Mouse (Mus musculus): ENCODE data around the gene Fmo2. TPM values are rescaled to one million over a fixed set of nuclear protein-coding genes. Genes with fewer than 3 reads are reported as not detected.

Fmo2 gene
- polyA plus RNA-seq, 1 experiment: 3.2 TPM

DNA sequence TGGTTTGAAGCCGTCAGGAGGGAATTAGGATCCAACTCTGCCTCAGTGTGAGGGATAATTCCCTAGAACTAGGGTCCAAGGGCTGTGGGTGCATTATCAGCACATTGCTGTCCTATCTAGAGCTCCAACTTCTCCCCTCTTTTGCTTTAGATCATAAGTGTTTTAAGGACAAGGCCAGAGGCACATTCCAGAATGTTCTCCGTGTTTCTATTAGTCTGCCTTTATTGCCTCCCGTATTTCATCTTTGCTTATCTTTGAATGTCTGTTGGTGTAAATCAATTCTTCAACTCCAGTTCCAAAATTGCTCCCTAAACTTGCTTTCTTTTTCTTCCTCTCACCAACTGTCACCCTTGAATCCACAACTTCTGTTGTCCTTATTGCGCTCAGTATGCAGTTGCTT lies 33.9 kb upstream of the Fmo2 start:
- Histone ChIP-seq H3K4me1 (ENCODE audit: control insufficient read depth, insufficient read depth, low read length) (peaks cover 3% of the 10 kb centered on the region), H3K4me3 (ENCODE audit: insufficient read depth, low read length) (no peak overlapping the region), H3K27ac (ENCODE audit: insufficient read depth, low read length) (no peak overlapping the region)
- TF ChIP-seq CTCF (IDR thresholded peaks at IDR 0.05; ENCODE audit: extremely low read depth, insufficient read depth, low read length): no peak
- TF ChIP-seq POLR2A (IDR thresholded peaks at IDR 0.05; ENCODE audit: extremely low read depth, insufficient read depth, low read length): no peak

DNA sequence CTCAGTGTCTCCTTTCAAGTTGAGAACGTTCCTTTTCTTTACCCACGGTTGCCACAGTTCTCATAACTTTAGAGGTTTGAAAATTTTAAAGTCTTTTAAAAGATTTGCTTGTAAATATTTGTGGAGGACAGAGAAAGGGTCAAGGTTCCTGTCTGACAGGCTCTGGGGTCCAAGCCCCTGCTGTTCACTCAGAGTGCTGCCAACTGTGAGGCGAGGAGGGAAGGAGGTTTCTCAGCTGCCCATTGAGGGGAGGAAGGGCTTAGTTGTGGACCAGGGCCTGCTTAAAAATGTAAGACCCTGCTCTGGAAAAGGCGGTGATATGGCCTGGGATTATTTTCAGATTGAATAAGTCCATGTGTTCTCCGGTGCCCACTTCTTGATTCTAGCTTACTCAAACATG lies 33.4 kb upstream of the Fmo2 start:
- no peak overlapping the region for H3K4me3 ChIP-seq (ENCODE audit: insufficient read depth, low read length)
- H3K27ac ChIP-seq (ENCODE audit: insufficient read depth, low read length): no peak overlapping the region
- TF ChIP-seq POLR2A (IDR thresholded peaks at IDR 0.05; ENCODE audit: extremely low read depth, insufficient read depth, low read length) (no peak), CTCF (IDR thresholded peaks at IDR 0.05; ENCODE audit: extremely low read depth, insufficient read depth, low read length) (no peak)
- peaks cover 3% of the 10 kb centered on the region for H3K4me1 ChIP-seq (ENCODE audit: control insufficient read depth, insufficient read depth, low read length)

DNA sequence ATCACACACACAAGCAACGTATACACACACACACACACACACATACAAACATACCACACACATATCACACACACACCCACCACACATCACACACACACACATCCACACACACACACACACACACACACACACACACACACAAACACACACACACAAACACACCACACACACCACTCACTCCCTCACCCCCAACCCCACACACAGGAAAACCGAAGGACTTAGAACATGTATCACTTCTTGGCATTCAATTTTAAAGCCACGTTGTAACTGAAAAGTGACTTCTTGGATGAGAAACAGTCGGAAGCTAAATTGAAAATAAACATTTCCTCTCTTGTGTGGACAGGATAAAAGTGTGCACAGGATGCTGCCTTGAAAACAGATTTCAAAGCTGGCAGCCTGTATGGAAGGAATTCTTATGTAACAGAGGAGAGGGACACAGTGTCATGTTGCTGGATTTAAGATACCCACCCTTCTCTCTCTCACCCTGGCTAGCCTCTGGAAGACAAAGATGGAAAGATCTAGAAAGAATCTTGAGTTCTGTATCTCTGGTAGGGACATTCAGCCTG lies 32.9 kb upstream of the Fmo2 start:
- no peak overlapping the region for H3K4me3 ChIP-seq (ENCODE audit: insufficient read depth, low read length)
- H3K4me1 ChIP-seq (ENCODE audit: control insufficient read depth, insufficient read depth, low read length): peaks cover 3% of the 10 kb centered on the region
- H3K27ac ChIP-seq (ENCODE audit: insufficient read depth, low read length): no peak overlapping the region; the same call in 1 of the 2 replicates
- TF ChIP-seq POLR2A (IDR thresholded peaks at IDR 0.05; ENCODE audit: extremely low read depth, insufficient read depth, low read length): no peak
- no peak for TF ChIP-seq CTCF (IDR thresholded peaks at IDR 0.05; ENCODE audit: extremely low read depth, insufficient read depth, low read length)

DNA sequence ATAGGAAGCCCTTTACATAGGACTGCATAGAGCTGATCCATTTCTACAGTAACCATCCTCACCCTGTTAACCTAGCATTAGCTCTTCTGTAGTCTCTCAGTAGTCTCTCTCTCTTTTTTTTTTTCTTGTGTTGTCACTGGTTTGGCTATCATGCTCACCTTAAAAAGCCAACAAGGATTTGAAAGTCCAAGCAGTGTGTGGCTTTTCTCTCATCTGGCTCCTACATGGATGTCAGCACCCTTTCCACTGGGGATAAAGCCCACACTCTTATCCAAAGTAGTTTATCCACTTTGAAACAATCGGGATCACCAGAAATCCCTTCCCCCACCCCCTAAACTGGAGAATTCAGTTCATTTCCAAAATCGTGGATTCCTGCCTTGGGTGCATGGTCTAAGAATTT lies 32.1 kb upstream of the Fmo2 start:
- peaks cover 3% of the 10 kb centered on the region for H3K4me1 ChIP-seq (ENCODE audit: control insufficient read depth, insufficient read depth, low read length)
- TF ChIP-seq POLR2A (IDR thresholded peaks at IDR 0.05; ENCODE audit: extremely low read depth, insufficient read depth, low read length) (no peak), CTCF (IDR thresholded peaks at IDR 0.05; ENCODE audit: extremely low read depth, insufficient read depth, low read length) (no peak)
- H3K4me3 ChIP-seq (ENCODE audit: insufficient read depth, low read length): no peak overlapping the region
- no peak overlapping the region for H3K27ac ChIP-seq (ENCODE audit: insufficient read depth, low read length)

DNA sequence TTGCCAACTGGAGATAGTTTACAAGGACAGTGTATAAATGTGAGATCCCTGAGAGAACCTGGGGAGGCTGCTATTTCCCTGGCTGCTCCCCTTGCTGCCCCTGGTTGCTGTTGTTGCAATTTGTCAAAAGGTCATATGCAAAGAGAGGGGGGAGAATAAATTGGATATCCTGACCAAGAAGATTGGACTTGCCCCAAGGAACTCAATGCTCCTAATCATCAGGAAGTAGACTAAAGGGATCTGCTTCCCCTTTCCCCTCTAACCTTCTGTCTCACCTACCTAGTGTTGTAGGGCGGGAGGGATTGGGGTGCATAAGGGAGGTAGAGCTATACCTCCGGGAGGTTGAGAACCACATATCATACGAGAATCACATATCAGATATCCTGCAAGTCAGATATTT lies 30.6 kb upstream of the Fmo2 start:
- Histone ChIP-seq H3K27ac (ENCODE audit: insufficient read depth, low read length) (no peak overlapping the region), H3K4me3 (ENCODE audit: insufficient read depth, low read length) (no peak overlapping the region), H3K4me1 (ENCODE audit: control insufficient read depth, insufficient read depth, low read length) (peaks cover 3% of the 10 kb centered on the region)
- TF ChIP-seq POLR2A (IDR thresholded peaks at IDR 0.05; ENCODE audit: extremely low read depth, insufficient read depth, low read length) (no peak), CTCF (IDR thresholded peaks at IDR 0.05; ENCODE audit: extremely low read depth, insufficient read depth, low read length) (no peak)

DNA sequence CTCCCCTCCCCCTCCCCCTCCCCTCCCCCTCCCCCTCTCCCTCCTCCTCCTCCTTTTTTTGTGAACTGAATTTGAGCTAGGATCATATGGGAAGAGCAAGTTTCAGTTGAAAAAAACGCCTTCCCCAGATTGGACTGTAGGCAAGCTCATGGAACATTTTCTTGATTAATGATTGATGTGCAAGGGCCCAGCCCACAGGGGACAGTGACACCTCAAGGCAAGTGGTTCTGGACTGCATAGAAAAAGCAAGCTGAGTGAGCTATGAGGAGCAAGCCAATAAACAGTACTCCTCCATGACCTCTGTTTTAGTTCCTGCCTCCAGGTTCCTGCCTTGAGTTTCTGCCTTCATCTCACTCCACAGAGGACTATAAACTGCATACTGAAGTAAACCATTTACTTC lies 26.6 kb upstream of the Fmo2 start:
- Histone ChIP-seq H3K27ac (ENCODE audit: insufficient read depth, low read length) (no peak overlapping the region), H3K4me1 (ENCODE audit: control insufficient read depth, insufficient read depth, low read length) (no peaks in the 10 kb centered on the region), H3K4me3 (ENCODE audit: insufficient read depth, low read length) (no peak overlapping the region)
- TF ChIP-seq CTCF (IDR thresholded peaks at IDR 0.05; ENCODE audit: extremely low read depth, insufficient read depth, low read length) (no peak), POLR2A (IDR thresholded peaks at IDR 0.05; ENCODE audit: extremely low read depth, insufficient read depth, low read length) (no peak)

DNA sequence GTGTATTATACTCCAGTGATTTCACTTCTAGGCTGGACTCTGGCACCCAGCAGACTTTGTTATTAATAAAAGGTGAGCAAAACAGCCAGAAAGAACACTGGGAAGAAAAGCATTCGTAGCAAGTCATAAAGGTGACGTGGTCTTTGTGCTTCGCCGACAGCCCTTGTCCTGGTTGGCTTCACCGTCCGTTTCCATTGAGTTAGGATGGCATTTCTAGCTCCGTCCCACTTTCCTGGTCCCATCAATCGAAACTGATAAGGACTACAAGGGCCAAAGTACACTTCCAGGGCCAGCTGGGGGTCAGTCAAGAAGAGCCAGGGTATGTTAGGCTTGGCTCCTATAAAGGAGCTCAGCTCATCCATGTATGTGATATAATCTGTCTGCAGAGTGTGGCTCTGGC lies 18.1 kb upstream of the Fmo2 start:
- Histone ChIP-seq H3K4me1 (ENCODE audit: control insufficient read depth, insufficient read depth, low read length) (no peaks in the 10 kb centered on the region), H3K27ac (ENCODE audit: insufficient read depth, low read length) (no peak overlapping the region), H3K4me3 (ENCODE audit: insufficient read depth, low read length) (no peak overlapping the region)
- no peak for TF ChIP-seq POLR2A (IDR thresholded peaks at IDR 0.05; ENCODE audit: extremely low read depth, insufficient read depth, low read length)
- TF ChIP-seq CTCF (IDR thresholded peaks at IDR 0.05; ENCODE audit: extremely low read depth, insufficient read depth, low read length): no peak

DNA sequence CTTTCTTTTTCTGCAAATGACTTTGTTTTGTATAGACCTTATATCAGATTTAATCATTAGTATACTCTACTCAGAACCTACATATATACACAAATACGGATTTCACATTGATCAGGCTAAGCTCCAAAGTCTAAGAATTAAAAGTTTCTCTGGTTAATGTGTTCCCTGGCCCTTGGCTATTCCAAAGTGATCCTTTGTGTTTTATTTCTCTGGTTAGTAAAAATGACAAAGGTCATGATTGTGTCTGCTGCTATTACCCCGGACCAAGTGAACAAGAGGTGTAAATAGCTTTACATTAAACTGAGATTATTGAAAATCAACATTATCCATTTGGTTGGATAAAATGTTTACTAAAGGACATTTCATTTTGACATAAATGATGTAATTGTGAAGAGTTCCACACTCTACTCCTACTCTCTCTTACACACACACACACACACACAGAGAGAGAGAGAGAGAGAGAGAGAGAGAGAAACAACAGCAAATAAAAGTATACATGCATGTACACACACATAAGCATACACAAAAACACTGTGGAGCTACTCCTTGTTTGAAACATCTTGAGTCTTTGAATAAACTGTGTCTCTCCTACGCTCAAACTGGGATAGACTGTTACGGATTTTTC lies 16.5 kb upstream of the Fmo2 start:
- H3K4me3 ChIP-seq (ENCODE audit: insufficient read depth, low read length): no peak overlapping the region
- H3K27ac ChIP-seq (ENCODE audit: insufficient read depth, low read length): no peak overlapping the region
- no peaks in the 10 kb centered on the region for H3K4me1 ChIP-seq (ENCODE audit: control insufficient read depth, insufficient read depth, low read length)
- TF ChIP-seq CTCF (IDR thresholded peaks at IDR 0.05; ENCODE audit: extremely low read depth, insufficient read depth, low read length): no peak
- TF ChIP-seq POLR2A (IDR thresholded peaks at IDR 0.05; ENCODE audit: extremely low read depth, insufficient read depth, low read length): no peak

DNA sequence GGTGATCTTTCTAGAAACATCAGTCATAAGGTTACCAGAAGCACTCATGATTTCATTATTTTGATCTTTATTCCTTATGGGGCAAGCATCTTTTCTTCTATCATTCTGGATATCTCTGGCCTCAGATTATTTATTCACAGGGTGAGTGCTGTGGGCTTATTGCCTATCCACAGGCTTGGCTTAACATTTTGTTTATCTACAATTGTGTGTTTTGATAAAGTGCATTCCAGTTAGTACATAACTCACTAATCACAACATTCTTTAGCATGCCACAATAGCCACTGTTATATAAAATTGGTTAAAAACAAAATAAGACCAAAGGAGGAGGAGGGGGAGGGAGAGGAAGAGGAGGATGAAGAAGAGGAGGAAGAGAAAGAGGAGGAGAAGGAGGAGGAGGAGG lies 13.6 kb upstream of the Fmo2 start:
- Histone ChIP-seq H3K27ac (ENCODE audit: insufficient read depth, low read length) (no peak overlapping the region), H3K4me1 (ENCODE audit: control insufficient read depth, insufficient read depth, low read length) (no peaks in the 10 kb centered on the region), H3K4me3 (ENCODE audit: insufficient read depth, low read length) (no peak overlapping the region)
- no peak for TF ChIP-seq POLR2A (IDR thresholded peaks at IDR 0.05; ENCODE audit: extremely low read depth, insufficient read depth, low read length)
- TF ChIP-seq CTCF (IDR thresholded peaks at IDR 0.05; ENCODE audit: extremely low read depth, insufficient read depth, low read length): no peak

DNA sequence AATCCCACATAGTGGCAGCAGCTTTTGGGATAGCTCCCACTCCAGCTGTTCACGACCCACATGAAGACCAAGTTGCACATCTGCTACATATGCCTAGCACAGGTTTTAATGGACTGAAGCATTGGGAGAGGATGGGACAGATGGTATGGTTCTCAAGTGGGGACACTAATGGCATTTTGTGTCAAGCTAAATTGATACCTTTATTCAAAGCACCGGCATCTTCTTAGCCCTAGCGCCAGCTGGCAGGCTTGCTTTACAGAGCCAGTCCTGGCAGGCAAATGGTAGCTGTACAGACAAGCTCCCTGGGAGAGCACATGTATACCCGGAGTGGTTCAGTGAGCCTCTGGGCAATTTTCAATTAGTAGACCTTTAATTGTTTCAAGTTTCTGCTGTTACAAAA lies 3.4 kb upstream of the Fmo2 start:
- H3K27ac ChIP-seq (ENCODE audit: insufficient read depth, low read length): no peak overlapping the region
- no peak overlapping the region for H3K4me3 ChIP-seq (ENCODE audit: insufficient read depth, low read length)
- TF ChIP-seq CTCF (IDR thresholded peaks at IDR 0.05; ENCODE audit: extremely low read depth, insufficient read depth, low read length) (no peak), POLR2A (IDR thresholded peaks at IDR 0.05; ENCODE audit: extremely low read depth, insufficient read depth, low read length) (no peak)
- no peaks in the 10 kb centered on the region for H3K4me1 ChIP-seq (ENCODE audit: control insufficient read depth, insufficient read depth, low read length)
